Mouse (Mus musculus) CH12.LX (cell line): Measurements from ENCODE around the gene Kalrn. TPM values are rescaled to one million over a fixed set of nuclear protein-coding genes. Genes with fewer than 3 reads are reported as not detected.

Source experiments
- DNase-seq: peaks from one replicate; pipeline ENCODE4 v3.0.0-alpha.2; 2013; ENCODE audit errors: extremely low read depth
- H3K27ac ChIP-seq: 2 replicates; pipeline ENCODE4 v1.5.1; 2012; ENCODE audit warnings: low read depth, mild to moderate bottlenecking, control low read depth, moderate library complexity; ENCODE audit not compliant: insufficient read depth
- H3K27me3 ChIP-seq: replicated peaks from 2 replicates; pipeline ENCODE3; 2012; ENCODE audit warnings: inconsistent platforms
- H3K36me3 ChIP-seq, 2 experiments: replicated peaks in 1 of 2; 2 replicates each; pipeline versions ENCODE3 to v1.6.1; 2012; ENCODE audit warnings: inconsistent platforms in 1 of 2, low read length in 1 of 2, mild to moderate bottlenecking in 1 of 2, mixed read lengths in 1 of 2, moderate library complexity in 1 of 2; ENCODE audit not compliant: control insufficient read depth in 1 of 2, insufficient read depth in 1 of 2
- H3K4me1 ChIP-seq, 2 experiments: 2 replicates each; pipeline ENCODE4 v1.6.1; 2012; ENCODE audit warnings: inconsistent platforms in 1 of 2, moderate library complexity in 1 of 2; ENCODE audit not compliant: insufficient read depth in 2 of 2, control insufficient read depth in 1 of 2
- H3K4me2 ChIP-seq: 2 replicates; pipeline ENCODE4 v1.6.1; 2012; ENCODE audit warnings: low read depth, mild to moderate bottlenecking, control low read depth; ENCODE audit not compliant: poor library complexity, insufficient read depth, severe bottlenecking
- H3K4me3 ChIP-seq, 3 experiments: fragments of 150-350 bp in 1 of 3; sonication (generic) in 1 of 3; replicated peaks in 1 of 3; 2 replicates each; pipeline versions ENCODE3 to v1.5.1; 2011 to 2012; ENCODE audit warnings: low read depth in 2 of 3, low read length in 2 of 3, mild to moderate bottlenecking in 2 of 3, moderate library complexity in 2 of 3, control low read depth in 1 of 3, improper control_type of control experiment in 1 of 3, inconsistent platforms in 1 of 3, mixed read lengths in 1 of 3; ENCODE audit not compliant: poor library complexity in 1 of 3
- H3K79me2 ChIP-seq: replicated peaks from 2 replicates; pipeline ENCODE4 v1.6.1; 2012; ENCODE audit warnings: mild to moderate bottlenecking, moderate library complexity; ENCODE audit not compliant: control insufficient read depth, poor library complexity, insufficient read depth, severe bottlenecking; ENCODE audit errors: extremely low read depth
- H3K9ac ChIP-seq: 2 replicates; pipeline ENCODE4 v1.6.1; 2012; ENCODE audit warnings: low read depth, mild to moderate bottlenecking, control low read depth, moderate library complexity; ENCODE audit not compliant: insufficient read depth
- H3K9me3 ChIP-seq: replicated peaks from 2 replicates; pipeline ENCODE3; 2012; ENCODE audit warnings: low read length, inconsistent platforms, mixed read lengths
- BHLHE40 ChIP-seq: IDR thresholded peaks from 2 replicates; pipeline ENCODE4 v1.6.1; 2011; ENCODE audit warnings: mild to moderate bottlenecking, low read depth, low read length, improper control_type of control experiment
- EP300 ChIP-seq: IDR thresholded peaks from 2 replicates; pipeline ENCODE4 v1.6.1; 2011; ENCODE audit warnings: low read length, improper control_type of control experiment
- HCFC1 ChIP-seq: IDR thresholded peaks from 2 replicates; pipeline ENCODE4 v1.6.1; 2012; ENCODE audit warnings: low read depth, mild to moderate bottlenecking, inconsistent platforms, low read length, improper control_type of control experiment
- IRF4 ChIP-seq: IDR thresholded peaks from 2 replicates; pipeline ENCODE4 v1.6.1; 2014; ENCODE audit warnings: low read depth, mild to moderate bottlenecking, inconsistent platforms, low read length, improper control_type of control experiment
- JUND ChIP-seq: conservative IDR thresholded peaks from 2 replicates; pipeline ENCODE4 v1.6.1; 2011; ENCODE audit warnings: low read depth, low read length, improper control_type of control experiment
- KAT2A ChIP-seq: IDR thresholded peaks from 2 replicates; pipeline ENCODE4 v1.6.1; 2012; ENCODE audit warnings: low read length, improper control_type of control experiment, inconsistent platforms; ENCODE audit not compliant: insufficient replicate concordance
- MAFK ChIP-seq: IDR thresholded peaks from 2 replicates; pipeline ENCODE4 v1.6.1; 2011; ENCODE audit warnings: low read length, improper control_type of control experiment; ENCODE audit not compliant: insufficient replicate concordance
- MAZ ChIP-seq: IDR thresholded peaks from 2 replicates; pipeline ENCODE4 v1.6.1; 2012; ENCODE audit warnings: low read depth, mild to moderate bottlenecking, inconsistent platforms, low read length, improper control_type of control experiment, moderate library complexity
- MXI1 ChIP-seq: IDR thresholded peaks from 2 replicates; pipeline ENCODE4 v1.6.1; 2011; ENCODE audit warnings: mild to moderate bottlenecking, low read depth, low read length, improper control_type of control experiment
- NELFE ChIP-seq: IDR thresholded peaks from 2 replicates; pipeline ENCODE4 v1.6.1; 2011; ENCODE audit warnings: low read depth, low read length, improper control_type of control experiment
- POLR2AphosphoS2 ChIP-seq: IDR thresholded peaks from 2 replicates; pipeline ENCODE4 v1.6.1; 2011; ENCODE audit warnings: low read depth, low read length, improper control_type of control experiment
- RAD21 ChIP-seq: IDR thresholded peaks from 2 replicates; pipeline ENCODE4 v1.6.1; 2011; ENCODE audit warnings: low read depth, mild to moderate bottlenecking, low read length, improper control_type of control experiment, moderate library complexity
- SIN3A ChIP-seq: IDR thresholded peaks from 2 replicates; pipeline ENCODE4 v1.6.1; 2012; ENCODE audit warnings: low read length, improper control_type of control experiment, inconsistent platforms
- TCF12 ChIP-seq: IDR thresholded peaks from 2 replicates; pipeline ENCODE4 v1.6.1; 2014; ENCODE audit warnings: low read depth, mild to moderate bottlenecking, inconsistent platforms, low read length, improper control_type of control experiment
- UBTF ChIP-seq: IDR thresholded peaks from 2 replicates; pipeline ENCODE4 v1.6.1; 2012; ENCODE audit warnings: low read depth, mild to moderate bottlenecking, inconsistent platforms, low read length, improper control_type of control experiment, moderate library complexity
- ZC3H11A ChIP-seq: IDR thresholded peaks from 2 replicates; pipeline ENCODE4 v1.6.1; 2012; ENCODE audit warnings: low read depth, mild to moderate bottlenecking, inconsistent platforms, low read length, improper control_type of control experiment
- ZKSCAN1 ChIP-seq: IDR thresholded peaks from 2 replicates; pipeline ENCODE4 v1.6.1; 2012; ENCODE audit warnings: low read depth, inconsistent platforms, low read length, improper control_type of control experiment, borderline replicate concordance
- dilution Hi-C: fragments of 300-500 bp; cut with MboI; formaldehyde crosslinking; loops from 2 replicates; pipeline ENCODE4 v1.14.3; 2020; ENCODE audit warnings: low sequenced_read_pairs; ENCODE audit not compliant: extremely low pct_unique_long_range_greater_than_20kb, extremely low pct_ligation_motif_present
- in situ Hi-C: fragments of 300-500 bp; cut with MboI; formaldehyde crosslinking; loops from 3 replicates; pipeline ENCODE4 v1.14.3; 2019; ENCODE audit warnings: low sequenced_read_pairs, low pct_ligation_motif_present, low pct_unique_long_range_greater_than_20kb, mixed read lengths
- polyA plus RNA-seq: library from polyadenylated mRNA; unstranded; fragments of >175 nt; gene quantifications from 2 replicates; pipeline ENCODE4 v1.2.1, GENCODE M21; 2012; ENCODE audit warnings: low read depth; ENCODE audit not compliant: insufficient read length
- total RNA-seq, 2 experiments: library from RNA; depleted of rRNA; stranded (reverse); fragments of 300-350 nt in 1 of 2; fragments of >200 nt in 1 of 2; gene quantifications; 2 replicates each; pipeline ENCODE4 v1.2.3; 2012 to 2014

Kalrn gene
- total and polyA plus RNA-seq, 3 experiments, result 0.08 to 0.09 TPM; not detected in 1

GRCm38 (mm10) chr16:33954793-33955192, 618.5 kb downstream of the Kalrn start:
- in situ Hi-C loops (loop anchor here (5.0 to 25.0 kb wide), 5 partner anchors 52 to 767 kb away; partner anchors contain the start of genes Itgb5 and Osbpl11), dilution Hi-C loops (no loop called here)
- no peak overlapping the region for H3K9ac ChIP-seq
- H3K4me3 ChIP-seq, result no peak overlapping the region
- peaks cover 10% of the 10 kb centered on the region for H3K79me2 ChIP-seq
- H3K4me2 ChIP-seq, result no peak overlapping the region
- no peaks in the 10 kb centered on the region for H3K27me3 ChIP-seq
- H3K36me3 ChIP-seq, result peaks cover 59 to 85% of the 10 kb centered on the region in 2 experiments
- H3K4me1 ChIP-seq, result peaks cover 0 to 5% of the 10 kb centered on the region in 2 experiments; a peak in 1 of 4 replicates
- no peaks in the 10 kb centered on the region for H3K9me3 ChIP-seq
- no peak for DNase-seq
- no peak overlapping the region for H3K27ac ChIP-seq
- no peak for TF ChIP-seq JUND
- TF ChIP-seq RAD21, result no peak
- TF ChIP-seq TCF12, result no peak
- TF ChIP-seq IRF4, result no peak
- TF ChIP-seq MAZ, result no peak
- no peak for TF ChIP-seq MXI1
- TF ChIP-seq UBTF, result no peak
- TF ChIP-seq NELFE, result no peak
- no peak for TF ChIP-seq SIN3A
- no peak for TF ChIP-seq MAFK
- no peak for TF ChIP-seq ZKSCAN1
- no peak for TF ChIP-seq EP300
- no peak for TF ChIP-seq BHLHE40
- no peak for TF ChIP-seq HCFC1
- no peak for TF ChIP-seq POLR2AphosphoS2
- no peak for TF ChIP-seq ZC3H11A
- TF ChIP-seq, all 38 proteins: peak for 0

DNA sequence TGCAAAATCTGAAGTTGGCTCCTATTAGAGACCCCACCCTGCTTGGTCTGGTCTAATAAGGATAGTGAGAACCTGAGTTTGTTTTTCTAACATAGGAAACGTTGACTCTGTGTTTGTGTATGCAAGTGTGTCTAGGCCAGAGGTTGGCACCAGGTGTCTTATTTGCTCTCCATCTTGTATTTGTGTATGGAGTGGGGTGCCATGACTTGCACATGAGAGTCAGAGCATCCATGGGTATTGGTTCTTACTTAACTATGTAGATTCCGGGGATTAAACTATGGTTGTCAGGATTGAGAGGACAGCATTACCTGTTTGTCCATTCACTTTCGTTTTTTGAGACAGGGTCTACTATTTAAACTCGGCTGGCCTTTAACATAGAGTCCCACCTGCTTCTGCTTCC, 620.3 kb downstream of the Kalrn start:
- Histone ChIP-seq H3K27ac (no peak overlapping the region), H3K9ac (no peak overlapping the region), H3K36me3 (peaks cover 42 to 68% of the 10 kb centered on the region in 2 experiments), H3K9me3 (no peaks in the 10 kb centered on the region), H3K4me3 (no peak overlapping the region), H3K27me3 (no peaks in the 10 kb centered on the region), H3K4me2 (no peak overlapping the region), H3K4me1 (peaks cover 4 to 15% of the 10 kb centered on the region in 2 experiments), H3K79me2 (no peaks in the 10 kb centered on the region; the same call in 1 of the 2 replicates)
- dilution Hi-C loops (no loop called here), in situ Hi-C loops (loop anchor here (5.0 to 25.0 kb wide), 4 partner anchors 126 to 766 kb away; partner anchors contain the start of genes Itgb5 and Osbpl11)
- TF ChIP-seq JUND, result no peak
- no peak for TF ChIP-seq KAT2A
- TF ChIP-seq POLR2AphosphoS2, result peak; percentile 60
- no peak for DNase-seq
